Mouse (Mus musculus) forebrain, embryonic 12.5 days (tissue): ENCODE data around the gene Crip1. TPM values are rescaled to one million over a fixed set of nuclear protein-coding genes. Genes with fewer than 3 reads are reported as not detected.

Experiments
- ATAC-seq: fragments of 200-750 bp; cut with Nextera tagmentation; 2 replicates; pipeline ENCODE4 v1.8.0; 2017; ENCODE audit warnings: moderate TSS enrichment; ENCODE audit not compliant: low FRiP score
- H3K27ac ChIP-seq: fragments of 300-500 bp; sonication (generic); 2 replicates; pipeline ENCODE4 v1.5.1; 2016; ENCODE audit warnings: mild to moderate bottlenecking
- H3K27me3 ChIP-seq: fragments of 300-500 bp; sonication (generic); 2 replicates; pipeline ENCODE4 v1.6.1; 2016; ENCODE audit warnings: mild to moderate bottlenecking
- H3K36me3 ChIP-seq: fragments of 300-500 bp; sonication (generic); replicated peaks from 2 replicates; pipeline ENCODE4 v1.6.1; 2016; ENCODE audit warnings: mild to moderate bottlenecking
- H3K4me1 ChIP-seq: fragments of 300-500 bp; sonication (generic); 2 replicates; pipeline ENCODE4 v1.6.1; 2016
- H3K4me2 ChIP-seq: fragments of 300-500 bp; sonication (generic); 2 replicates; pipeline ENCODE4 v1.6.1; 2016; ENCODE audit warnings: mild to moderate bottlenecking, moderate library complexity
- H3K4me3 ChIP-seq: fragments of 300-500 bp; sonication (generic); replicated peaks from 2 replicates; pipeline ENCODE4 v1.5.1; 2016; ENCODE audit warnings: mild to moderate bottlenecking
- H3K9ac ChIP-seq: fragments of 300-500 bp; sonication (generic); 2 replicates; pipeline ENCODE4 v1.6.1; 2016; ENCODE audit warnings: mild to moderate bottlenecking
- H3K9me3 ChIP-seq: fragments of 300-500 bp; sonication (generic); 2 replicates; pipeline ENCODE4 v1.6.1; 2016
- WGBS: fragments of 180-500 bp; shearing (Covaris S2); methylation state at CpG from one replicate; pipeline ENCODE4 v1.1.7; 2016; 5-methylcytosine and 5-hydroxymethylcytosine counted together
- polyA plus RNA-seq: library from polyadenylated mRNA; unstranded; fragments of >200 nt; fragmentation: Nextera tagmentation; extraction: Ambion mirVana; gene quantifications from 2 replicates; pipeline ENCODE4 v1.2.1, GENCODE M21; 2016

The Crip1 gene
- polyA plus RNA-seq, 1 experiment from 2014 or later: 62.0 TPM

- H3K9ac ChIP-seq: peak overlapping the region; percentile 56
- peaks cover 37% of the 10 kb centered on the region for H3K4me1 ChIP-seq
- ATAC-seq: no peak
- H3K36me3 ChIP-seq: no peaks in the 10 kb centered on the region
- H3K27me3 ChIP-seq: peaks cover 72% of the 10 kb centered on the region
- H3K4me3 ChIP-seq: peak overlapping the region; percentile 44
- no peaks in the 10 kb centered on the region for H3K9me3 ChIP-seq
- 1% methylated on average over 35 of the region's 36 CpGs for WGBS
- H3K4me2 ChIP-seq: peak overlapping the region; percentile 78
- no peak overlapping the region for H3K27ac ChIP-seq
Observed at GRCm38 (mm10) chr12:113151661-113152271, 5.7 kb downstream of the Crip1 start.

GRCm38 (mm10) chr12:113152272-113152661, 6.2 kb downstream of the Crip1 start:
- no peak for ATAC-seq
- peak overlapping the region; percentile 56 for H3K9ac ChIP-seq
- H3K4me3 ChIP-seq: peak overlapping the region; percentile 44
- H3K27ac ChIP-seq: no peak overlapping the region
- H3K27me3 ChIP-seq: peaks cover 67% of the 10 kb centered on the region
- peak overlapping the region; percentile 78 for H3K4me2 ChIP-seq
- no peaks in the 10 kb centered on the region for H3K36me3 ChIP-seq
- 29% methylated on average over 19 of the region's 19 CpGs for WGBS
- H3K9me3 ChIP-seq: no peaks in the 10 kb centered on the region
- peaks cover 38% of the 10 kb centered on the region for H3K4me1 ChIP-seq

- Histone ChIP-seq H3K4me3 (no peak overlapping the region), H3K27me3 (peaks cover 59% of the 10 kb centered on the region), H3K4me2 (no peak overlapping the region), H3K4me1 (peaks cover 41% of the 10 kb centered on the region), H3K27ac (no peak overlapping the region), H3K9me3 (no peaks in the 10 kb centered on the region), H3K36me3 (no peaks in the 10 kb centered on the region), H3K9ac (no peak overlapping the region)
- ATAC-seq: no peak
- 82% methylated on average over 6 of the region's 6 CpGs for WGBS
Observed at GRCm38 (mm10) chr12:113152991-113153525, 6.9 kb downstream of the Crip1 start.

GRCm38 (mm10) chr12:113153971-113154370, 7.9 kb downstream of the Crip1 start:
- Histone ChIP-seq H3K27ac (no peak overlapping the region), H3K4me3 (no peak overlapping the region), H3K9ac (no peak overlapping the region), H3K9me3 (no peaks in the 10 kb centered on the region), H3K36me3 (no peaks in the 10 kb centered on the region), H3K4me2 (no peak overlapping the region), H3K27me3 (peaks cover 52% of the 10 kb centered on the region), H3K4me1 (peaks cover 37% of the 10 kb centered on the region)
- no peak for ATAC-seq
- 90% methylated on average over 7 of the region's 7 CpGs for WGBS

- Histone ChIP-seq H3K9ac (peak overlapping the region; percentile 44; the same call in 1 of the 2 replicates), H3K36me3 (0 out of 2 replicates have a peak, but pooled peaks cover under 1% of the 10 kb centered on the region), H3K4me1 (peaks cover 33% of the 10 kb centered on the region), H3K4me2 (peak overlapping the region; percentile 67), H3K27me3 (peaks cover 52% of the 10 kb centered on the region), H3K4me3 (peak overlapping the region; percentile 67; the same call in 1 of the 2 replicates), H3K9me3 (no peaks in the 10 kb centered on the region), H3K27ac (no peak overlapping the region)
- no peak for ATAC-seq
- 76% methylated on average over 6 of the region's 6 CpGs for WGBS
Observed at GRCm38 (mm10) chr12:113154747-113155075, 8.6 kb downstream of the Crip1 start.

- ATAC-seq: peak; percentile 7; the same call in 1 of the 2 replicates
- Histone ChIP-seq H3K9ac (peak overlapping the region; percentile 44; the same call in 1 of the 2 replicates), H3K4me2 (peak overlapping the region; percentile 67), H3K9me3 (no peaks in the 10 kb centered on the region), H3K36me3 (peaks cover 5% of the 10 kb centered on the region; the same call in 1 of the 2 replicates), H3K4me1 (peaks cover 33% of the 10 kb centered on the region), H3K27me3 (peaks cover 47% of the 10 kb centered on the region), H3K27ac (no peak overlapping the region; the same call in 1 of the 2 replicates), H3K4me3 (peak overlapping the region; percentile 67)
- 4% methylated on average over 32 of the region's 32 CpGs for WGBS
Observed at GRCm38 (mm10) chr12:113155076-113155771, 9.1 kb downstream of the Crip1 start.

- Histone ChIP-seq H3K27me3 (peaks cover 39% of the 10 kb centered on the region), H3K9ac (peak within 1 kb of the TSS; percentile 72), H3K4me1 (peaks cover 33% of the 10 kb centered on the region), H3K4me2 (peak within 1 kb of the TSS; percentile 91), H3K36me3 (peaks cover 5% of the 10 kb centered on the region), H3K27ac (peak within 1 kb of the TSS; percentile 42), H3K9me3 (no peaks in the 10 kb centered on the region), H3K4me3 (peak within 1 kb of the TSS; percentile 67)
- WGBS: under 1% methylated on average over 46 of the region's 46 CpGs
- peak; percentile 98 for ATAC-seq
Observed at GRCm38 (mm10) chr12:113155887-113156539, 9.9 kb downstream of the Crip1 start, which contains the start of gene Tedc1. Gene Tedc1 (plus strand): TSS chr12:113156421.

GRCm38 (mm10) chr12:113156540-113156929, 10.4 kb downstream of the Crip1 start:
- ATAC-seq: no peak
- H3K36me3 ChIP-seq: peaks cover 8% of the 10 kb centered on the region
- peak overlapping the region; percentile 91 for H3K4me2 ChIP-seq
- peaks cover 34% of the 10 kb centered on the region for H3K27me3 ChIP-seq
- H3K9ac ChIP-seq: peak overlapping the region; percentile 72
- peak overlapping the region; percentile 42; the same call in 1 of the 2 replicates for H3K27ac ChIP-seq
- H3K9me3 ChIP-seq: no peaks in the 10 kb centered on the region
- H3K4me3 ChIP-seq: peak overlapping the region; percentile 67
- under 1% methylated on average over 23 of the region's 23 CpGs for WGBS
- H3K4me1 ChIP-seq: peaks cover 31% of the 10 kb centered on the region

GRCm38 (mm10) chr12:113157002-113157401, 10.9 kb downstream of the Crip1 start:
- ATAC-seq: no peak
- Histone ChIP-seq H3K9ac (peak overlapping the region; percentile 72), H3K4me2 (peak overlapping the region; percentile 91), H3K36me3 (peaks cover 13% of the 10 kb centered on the region), H3K9me3 (no peaks in the 10 kb centered on the region), H3K4me3 (peak overlapping the region; percentile 67), H3K27ac (no peak overlapping the region), H3K4me1 (peaks cover 26% of the 10 kb centered on the region), H3K27me3 (peaks cover 29% of the 10 kb centered on the region)
- 31% methylated on average over 8 of the region's 8 CpGs for WGBS

- WGBS: 95% methylated on average over 8 of the region's 8 CpGs
- peak overlapping the region; percentile 72; the same call in 1 of the 2 replicates for H3K9ac ChIP-seq
- peak overlapping the region; percentile 67 for H3K4me3 ChIP-seq
- no peak overlapping the region for H3K27ac ChIP-seq
- no peak for ATAC-seq
- peak overlapping the region; percentile 91 for H3K4me2 ChIP-seq
- no peaks in the 10 kb centered on the region for H3K9me3 ChIP-seq
- peaks cover 18% of the 10 kb centered on the region for H3K36me3 ChIP-seq
- H3K27me3 ChIP-seq: peaks cover 24% of the 10 kb centered on the region
- H3K4me1 ChIP-seq: peaks cover 22% of the 10 kb centered on the region
Observed at GRCm38 (mm10) chr12:113157521-113157920, 11.4 kb downstream of the Crip1 start.

GRCm38 (mm10) chr12:113157971-113158370, 11.9 kb downstream of the Crip1 start:
- Histone ChIP-seq H3K36me3 (peaks cover 23% of the 10 kb centered on the region), H3K4me1 (peaks cover 22% of the 10 kb centered on the region), H3K4me3 (no peak overlapping the region), H3K4me2 (no peak overlapping the region), H3K9ac (no peak overlapping the region), H3K27ac (no peak overlapping the region), H3K27me3 (peaks cover 20% of the 10 kb centered on the region), H3K9me3 (no peaks in the 10 kb centered on the region)
- no peak for ATAC-seq
- 91% methylated on average over 8 of the region's 8 CpGs for WGBS

GRCm38 (mm10) chr12:113163561-113164006, 17.5 kb downstream of the Crip1 start:
- H3K4me1 ChIP-seq: peaks cover 3% of the 10 kb centered on the region; the same call in 1 of the 2 replicates
- no peak overlapping the region for H3K9ac ChIP-seq
- H3K27me3 ChIP-seq: no peaks in the 10 kb centered on the region; the same call in 1 of the 2 replicates
- H3K27ac ChIP-seq: peak overlapping the region; percentile 44
- H3K36me3 ChIP-seq: peaks cover 39% of the 10 kb centered on the region
- 75% methylated on average over 11 of the region's 11 CpGs for WGBS
- peak; percentile 47; the same call in 1 of the 2 replicates for ATAC-seq
- no peaks in the 10 kb centered on the region for H3K9me3 ChIP-seq
- H3K4me3 ChIP-seq: no peak overlapping the region
- no peak overlapping the region for H3K4me2 ChIP-seq
